Mouse (Mus musculus) lung, embryonic 14.5 days (tissue): ENCODE measurements around the gene Ccdc60. TPM values are rescaled to one million over a fixed set of nuclear protein-coding genes. Genes with fewer than 3 reads are reported as not detected.
"Not testable (repeated sequence)": the region's sequence is repeated elsewhere in the genome, so short reads cannot be mapped to it uniquely, and the experiment has no call there.

Experiments
- ATAC-seq: fragments of 200-750 bp; cut with Nextera tagmentation; 2 replicates; pipeline ENCODE4 v1.8.0; 2017; ENCODE audit warnings: mild to moderate bottlenecking, moderate TSS enrichment, moderate library complexity; ENCODE audit not compliant: insufficient read depth
- DNase-seq: peaks from one replicate; pipeline ENCODE4 v3.0.0-alpha.2; 2015
- H3K27ac ChIP-seq: fragments of 300-500 bp; sonication (generic); 2 replicates; pipeline ENCODE4 v1.5.1; 2014; ENCODE audit warnings: low read depth, mild to moderate bottlenecking, moderate library complexity
- H3K27me3 ChIP-seq: fragments of 300-500 bp; sonication (generic); 2 replicates; pipeline ENCODE4 v1.6.1; 2014; ENCODE audit warnings: low read length, control low read depth; ENCODE audit not compliant: insufficient read depth
- H3K36me3 ChIP-seq: fragments of 300-500 bp; sonication (generic); 2 replicates; pipeline ENCODE4 v1.6.1; 2014; ENCODE audit warnings: control low read depth; ENCODE audit not compliant: insufficient read depth
- H3K4me1 ChIP-seq: fragments of 300-500 bp; sonication (generic); 2 replicates; pipeline ENCODE4 v1.6.1; 2014; ENCODE audit warnings: antibody characterized with exemption, control low read depth; ENCODE audit not compliant: insufficient read depth
- H3K4me2 ChIP-seq: fragments of 300-500 bp; sonication (generic); 2 replicates; pipeline ENCODE4 v1.6.1; 2014; ENCODE audit warnings: mild to moderate bottlenecking
- H3K4me3 ChIP-seq: fragments of 300-500 bp; sonication (generic); 2 replicates; pipeline ENCODE4 v1.5.1; 2014; ENCODE audit warnings: low read depth, low read length
- H3K9ac ChIP-seq: fragments of 300-500 bp; sonication (generic); 2 replicates; pipeline ENCODE4 v1.6.1; 2014
- H3K9me3 ChIP-seq: fragments of 300-500 bp; sonication (generic); 2 replicates; pipeline ENCODE4 v1.6.1; 2016; ENCODE audit warnings: low read depth, low read length, control low read depth
- CTCF ChIP-seq: IDR thresholded peaks from 2 replicates; pipeline ENCODE4 v1.5.1; 2016; ENCODE audit warnings: antibody characterized with exemption, low read depth
- WGBS: fragments of 180-500 bp; shearing (Covaris S2); extraction: QIAGEN DNeasy Blood & Tissue Kit; methylation state at CpG from one replicate; pipeline ENCODE4 v1.1.7; 2014; 5-methylcytosine and 5-hydroxymethylcytosine counted together
- polyA plus RNA-seq: library from polyadenylated mRNA; unstranded; fragments of >200 nt; fragmentation: Nextera tagmentation; extraction: Ambion mirVana; gene quantifications from 2 replicates; pipeline ENCODE4 v1.2.1, GENCODE M21; 2014

The Ccdc60 gene
- polyA plus RNA-seq, 1 experiment from 2014 or later, result 1.0 TPM

DNA sequence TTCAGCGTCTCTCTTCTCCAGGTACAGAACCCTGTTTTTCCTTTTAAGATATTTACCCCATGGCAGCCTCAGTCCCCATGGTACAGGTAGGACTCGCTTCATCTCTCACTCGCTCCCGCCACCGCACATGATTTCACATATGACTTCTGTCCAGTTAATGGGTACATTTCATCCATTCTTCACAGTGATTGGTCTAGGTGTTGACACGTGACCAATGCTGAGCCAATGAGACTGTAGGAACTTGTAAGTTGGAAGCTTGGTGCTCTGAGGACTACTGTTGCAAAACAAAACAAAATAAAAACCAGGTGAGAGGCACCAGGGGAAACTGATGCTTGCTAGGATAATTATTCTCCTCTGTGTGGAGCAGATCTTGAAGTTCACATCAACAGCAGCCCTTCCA lies 22.9 kb upstream of the Ccdc60 start:
- ATAC-seq, result no peak
- H3K4me2 ChIP-seq, result no peak overlapping the region
- WGBS, result 97% methylated on average over 6 of the region's 6 CpGs
- H3K36me3 ChIP-seq, result no peaks in the 10 kb centered on the region
- H3K9ac ChIP-seq, result no peak overlapping the region
- no peaks in the 10 kb centered on the region for H3K4me1 ChIP-seq
- H3K4me3 ChIP-seq, result no peak overlapping the region
- no peak overlapping the region for H3K27ac ChIP-seq
- H3K9me3 ChIP-seq, result no peaks in the 10 kb centered on the region
- DNase-seq, result no peak
- TF ChIP-seq CTCF, result no peak
- H3K27me3 ChIP-seq, result no peaks in the 10 kb centered on the region

DNA sequence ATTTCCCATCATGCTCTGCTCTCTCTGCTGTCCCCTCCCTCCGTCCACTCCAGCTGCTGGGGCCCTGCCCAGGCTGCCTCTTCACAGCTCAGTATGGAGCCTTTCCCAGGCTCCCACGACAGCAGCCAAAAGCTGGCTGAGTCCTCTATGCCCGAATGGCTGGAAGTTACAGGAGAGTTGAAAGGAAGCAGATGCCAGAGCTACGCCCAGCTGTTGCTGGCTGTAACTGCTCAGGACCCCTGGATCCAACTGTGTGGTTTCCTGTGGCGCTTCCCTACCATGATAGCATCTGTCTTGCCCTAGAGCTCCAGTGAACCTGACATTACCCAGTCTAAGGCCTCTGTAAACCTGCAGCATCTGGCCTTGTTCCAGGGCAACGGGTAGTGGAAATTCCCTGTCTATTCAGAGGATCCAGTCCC lies 20.6 kb upstream of the Ccdc60 start:
- DNase-seq, result peak; percentile 78

DNA sequence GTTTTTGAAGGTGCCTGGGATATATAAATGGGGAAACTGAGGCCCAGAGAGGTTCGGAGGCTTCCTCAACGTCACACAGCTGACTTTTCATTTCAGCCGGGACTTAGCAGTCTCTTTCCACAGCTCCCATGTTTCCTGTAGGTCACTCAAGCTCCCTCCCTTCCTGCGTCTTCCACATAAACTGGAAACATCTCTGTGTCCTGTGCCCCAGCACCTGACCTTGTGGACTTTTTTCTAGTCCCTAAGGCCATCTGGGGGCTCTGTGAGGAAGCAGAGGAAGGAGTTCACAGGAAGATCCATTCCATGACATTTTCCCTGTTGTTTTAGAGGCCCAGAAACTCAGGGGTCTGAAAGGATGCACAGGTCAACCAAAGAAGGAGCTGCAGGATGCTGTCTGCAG lies 16.8 kb upstream of the Ccdc60 start:
- H3K4me2 ChIP-seq, result no peak overlapping the region
- no peak for TF ChIP-seq CTCF
- no peak overlapping the region for H3K4me3 ChIP-seq
- no peak overlapping the region for H3K9ac ChIP-seq
- DNase-seq (no peak), ATAC-seq (no peak)
- no peaks in the 10 kb centered on the region for H3K9me3 ChIP-seq
- 65% methylated on average over 4 of the region's 4 CpGs for WGBS
- 0 out of 2 replicates have a peak, but pooled peaks cover 4% of the 10 kb centered on the region for H3K4me1 ChIP-seq
- H3K36me3 ChIP-seq, result no peaks in the 10 kb centered on the region
- H3K27ac ChIP-seq, result no peak overlapping the region
- no peaks in the 10 kb centered on the region for H3K27me3 ChIP-seq

More for the DNA sequence above, 20.6 kb upstream of the Ccdc60 start:
- Histone ChIP-seq H3K4me2 (peak overlapping the region; percentile 35; the same call in 1 of the 2 replicates), H3K27me3 (no peaks in the 10 kb centered on the region), H3K4me3 (no peak overlapping the region), H3K36me3 (no peaks in the 10 kb centered on the region), H3K27ac (peak overlapping the region; percentile 61; the same call in 1 of the 2 replicates), H3K9ac (0 out of 2 replicates have a peak overlapping the region, but pooled peaks have one; percentile 14), H3K9me3 (no peaks in the 10 kb centered on the region), H3K4me1 (no peaks in the 10 kb centered on the region)
- TF ChIP-seq CTCF, result no peak
- 28% methylated on average over 6 of the region's 6 CpGs for WGBS
- ATAC-seq, result peak; percentile 83; the same call in 1 of the 2 replicates

DNA sequence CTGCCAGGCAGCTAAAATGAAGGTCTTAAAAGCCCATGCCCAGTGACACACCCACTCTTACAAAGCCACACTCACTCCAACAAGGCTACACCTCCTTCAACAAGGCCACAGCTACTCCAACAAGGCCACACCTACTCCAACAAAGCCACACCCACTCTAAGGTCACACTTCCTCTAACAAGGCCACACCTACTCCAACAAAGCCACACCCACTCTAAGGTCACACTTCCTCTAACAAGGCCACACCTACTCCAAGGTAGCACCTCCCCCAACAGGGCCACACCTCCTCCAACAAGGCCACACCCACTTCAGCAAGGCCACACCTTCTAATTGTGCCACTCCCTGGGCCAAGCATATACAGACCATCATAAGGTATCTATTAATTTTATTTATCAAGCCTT lies 16.4 kb upstream of the Ccdc60 start:
- H3K9me3 ChIP-seq, H3K4me3 ChIP-seq, ATAC-seq, H3K27ac ChIP-seq, DNase-seq, H3K4me1 ChIP-seq, H3K9ac ChIP-seq, H3K27me3 ChIP-seq, H3K4me2 ChIP-seq, H3K36me3 ChIP-seq: not testable (repeated sequence)

DNA sequence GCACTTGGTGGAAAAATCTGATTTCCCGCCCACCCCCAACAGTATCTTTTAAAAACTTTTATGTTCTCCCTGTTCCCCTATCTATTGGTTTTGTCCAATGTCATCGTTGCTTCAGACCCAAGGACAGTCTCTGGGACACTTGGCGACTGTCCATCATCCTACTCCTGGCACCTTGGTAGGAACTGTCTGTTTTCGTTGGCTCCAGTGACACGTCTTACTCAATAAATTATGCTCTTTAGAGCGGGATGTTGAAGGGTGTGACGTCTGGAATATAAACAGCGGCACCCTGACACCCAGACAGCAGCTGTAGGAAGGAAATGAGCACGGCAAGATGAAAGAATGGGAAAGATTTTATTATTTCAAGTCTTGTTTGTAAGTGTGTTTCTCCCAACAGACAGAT lies 12.2 kb upstream of the Ccdc60 start:
- H3K4me1 ChIP-seq, result 0 out of 2 replicates have a peak, but pooled peaks cover 4% of the 10 kb centered on the region
- no peak for TF ChIP-seq CTCF
- WGBS, result 29% methylated on average over 9 of the region's 9 CpGs
- no peak overlapping the region for H3K4me2 ChIP-seq
- no peaks in the 10 kb centered on the region for H3K27me3 ChIP-seq
- peak; percentile 72 for DNase-seq
- H3K9ac ChIP-seq, result no peak overlapping the region
- no peak overlapping the region for H3K27ac ChIP-seq
- no peaks in the 10 kb centered on the region for H3K36me3 ChIP-seq
- no peaks in the 10 kb centered on the region; the same call in 1 of the 2 replicates for H3K9me3 ChIP-seq
- peak; percentile 62; the same call in 1 of the 2 replicates for ATAC-seq
- H3K4me3 ChIP-seq, result no peak overlapping the region

DNA sequence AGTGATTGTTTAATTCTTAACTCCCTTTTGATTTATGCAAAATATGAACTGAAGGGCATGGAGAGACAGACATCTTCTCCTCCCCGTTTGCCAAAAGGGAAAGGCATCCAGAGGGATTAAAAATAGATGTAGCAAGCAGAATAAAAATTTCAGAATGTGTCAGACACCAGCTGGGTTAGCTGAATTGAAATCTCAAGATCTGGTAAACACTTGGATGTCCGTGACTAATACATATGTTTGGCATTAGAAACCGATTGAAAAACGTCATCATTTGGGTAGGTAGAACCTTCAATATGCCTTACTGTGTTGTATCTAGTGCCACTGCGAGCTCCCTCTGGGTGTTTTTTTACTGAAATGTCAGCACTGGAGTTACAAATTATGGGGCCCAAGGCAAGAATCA lies 4.7 kb upstream of the Ccdc60 start:
- Histone ChIP-seq H3K9ac (no peak overlapping the region), H3K9me3 (no peaks in the 10 kb centered on the region; the same call in 1 of the 2 replicates), H3K27me3 (no peaks in the 10 kb centered on the region), H3K27ac (no peak overlapping the region), H3K36me3 (no peaks in the 10 kb centered on the region), H3K4me3 (no peak overlapping the region), H3K4me2 (no peak overlapping the region), H3K4me1 (peaks cover 12% of the 10 kb centered on the region)
- TF ChIP-seq CTCF, result no peak
- 61% methylated on average over 5 of the region's 5 CpGs for WGBS
- DNase-seq (no peak), ATAC-seq (no peak)

DNA sequence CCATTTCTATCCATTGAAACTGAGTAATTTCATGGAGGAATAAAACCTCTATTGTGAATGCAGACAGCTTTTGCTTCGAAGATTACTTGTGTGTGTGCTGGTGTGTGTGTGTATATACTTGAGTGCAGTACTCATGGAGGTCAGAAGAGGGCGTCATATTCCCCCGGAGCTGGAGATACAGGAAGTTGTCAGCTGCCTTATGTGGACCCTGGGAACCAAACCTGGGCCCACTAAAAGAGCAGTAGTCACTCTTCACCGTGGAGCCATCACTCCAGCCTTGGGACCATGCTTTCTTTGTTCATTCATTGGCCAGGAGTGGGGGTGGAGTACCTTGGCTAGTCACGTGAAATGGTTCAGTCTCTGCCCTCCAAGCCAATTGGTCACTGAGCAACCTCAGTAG lies 1.8 kb upstream of the Ccdc60 start:
- no peak overlapping the region for H3K4me3 ChIP-seq
- no peak overlapping the region for H3K27ac ChIP-seq
- H3K4me1 ChIP-seq, result peaks cover 12% of the 10 kb centered on the region
- no peaks in the 10 kb centered on the region for H3K36me3 ChIP-seq
- WGBS, result 82% methylated on average over 5 of the region's 5 CpGs
- H3K9ac ChIP-seq, result no peak overlapping the region
- ATAC-seq (no peak), DNase-seq (no peak)
- no peak overlapping the region for H3K4me2 ChIP-seq
- H3K9me3 ChIP-seq, result no peaks in the 10 kb centered on the region
- H3K27me3 ChIP-seq, result no peaks in the 10 kb centered on the region
- TF ChIP-seq CTCF, result peak; percentile 10; the same call in 1 of the 2 replicates

DNA sequence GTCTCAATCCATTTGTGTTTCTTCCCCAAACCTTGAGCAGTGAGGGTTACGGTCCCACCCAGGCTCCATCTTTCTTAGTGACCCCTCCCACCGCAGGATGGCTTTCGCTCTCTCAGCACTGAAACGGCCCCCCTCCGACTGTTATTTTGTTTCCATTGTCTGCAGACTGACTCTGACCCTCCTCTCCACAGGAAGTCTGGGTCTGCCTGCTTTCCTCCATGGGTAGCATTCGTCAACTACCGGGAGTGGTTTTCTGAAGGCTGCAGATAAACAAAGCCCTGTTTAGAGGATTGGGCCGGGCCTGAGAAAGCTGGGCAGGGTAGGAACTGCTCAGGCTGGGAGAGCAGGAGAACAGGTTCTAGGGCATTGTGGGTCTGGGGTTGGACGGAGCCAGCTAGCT lies 1.1 kb upstream of the Ccdc60 start:
- Histone ChIP-seq H3K27me3 (no peaks in the 10 kb centered on the region), H3K4me3 (no peak overlapping the region), H3K36me3 (no peaks in the 10 kb centered on the region), H3K4me1 (peaks cover 12% of the 10 kb centered on the region), H3K4me2 (peak overlapping the region; percentile 56), H3K9ac (no peak overlapping the region), H3K9me3 (no peaks in the 10 kb centered on the region), H3K27ac (no peak overlapping the region)
- TF ChIP-seq CTCF, result no peak
- DNase-seq (peak; percentile 60), ATAC-seq (peak; percentile 33; the same call in 1 of the 2 replicates)
- WGBS, result 2% methylated on average over 9 of the region's 9 CpGs
